Mouse (Mus musculus): ENCODE results near the gene Clic5. TPM values are rescaled to one million over a fixed set of nuclear protein-coding genes. Genes with fewer than 3 reads are reported as not detected.

The Clic5 gene
- polyA plus RNA-seq, 1 experiment from 2014 or later = 0.18 TPM

DNA sequence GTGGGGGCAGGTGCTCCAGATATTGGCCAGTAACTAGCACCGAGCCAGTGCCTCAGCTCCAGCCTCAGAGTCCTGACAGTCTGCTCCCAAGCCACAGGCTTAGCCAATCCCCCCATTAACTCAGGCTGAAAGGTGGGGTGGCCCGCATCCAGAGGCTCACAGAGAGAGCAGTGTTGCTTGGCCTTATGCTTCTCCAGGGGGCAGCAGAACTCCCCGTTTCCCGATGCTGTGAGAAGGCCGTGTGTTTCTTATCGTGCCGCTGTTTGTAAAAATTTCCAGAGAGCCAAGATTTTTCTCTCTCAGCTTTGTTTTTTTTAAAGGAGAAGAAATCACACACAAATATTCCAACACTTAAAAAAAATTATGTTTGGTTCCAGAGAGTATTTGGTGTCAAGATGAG is 56.2 kb downstream of the Clic5 start:
- peaks cover 3% of the 10 kb centered on the region for H3K9me3 ChIP-seq (ENCODE audit: control insufficient read depth, low read length)
- H3K27ac ChIP-seq (ENCODE audit: low read length) = no peak overlapping the region
- no peak for ATAC-seq
- no peak overlapping the region for H3K4me3 ChIP-seq (replicated peaks; ENCODE audit: low read length)
- H3K27me3 ChIP-seq (replicated peaks; ENCODE audit: control insufficient read depth, insufficient read depth, low read length) = no peaks in the 10 kb centered on the region
- H3K4me2 ChIP-seq (ENCODE audit: low read length) = no peak overlapping the region
- H3K4me1 ChIP-seq (replicated peaks; ENCODE audit: control insufficient read depth, insufficient read depth, low read length) = 0 out of 2 replicates have a peak, but pooled peaks cover 3% of the 10 kb centered on the region
- WGBS = 19% methylated on average over 7 of the region's 7 CpGs
- no peaks in the 10 kb centered on the region for H3K36me3 ChIP-seq (ENCODE audit: control insufficient read depth, insufficient read depth)
- H3K9ac ChIP-seq (replicated peaks; ENCODE audit: low read depth, low read length) = no peak overlapping the region

DNA sequence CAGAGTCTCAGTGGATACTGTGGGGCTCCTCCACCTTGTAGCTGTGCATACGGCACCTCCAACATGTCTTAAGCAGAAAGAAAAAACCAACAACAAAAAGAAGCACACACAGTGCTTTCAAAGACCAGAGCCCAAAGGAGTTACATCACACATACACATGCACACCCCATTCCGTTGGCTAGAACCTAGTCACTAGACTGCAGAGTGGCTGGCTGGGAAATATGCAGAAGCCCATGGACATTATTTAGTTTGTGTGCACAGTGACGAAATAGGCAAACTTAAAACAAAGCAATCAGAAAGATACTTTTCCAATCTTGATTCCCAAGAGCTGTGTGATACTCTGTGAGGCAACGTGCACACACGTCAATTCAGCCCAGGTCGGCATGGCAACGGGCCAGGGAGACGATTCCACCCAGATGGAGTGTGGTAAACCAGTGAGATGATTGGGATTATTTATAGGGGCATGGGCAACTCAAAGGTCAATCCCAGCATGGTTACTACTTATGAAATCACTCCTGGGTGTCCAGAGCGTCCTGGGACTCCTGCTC is 57.8 kb downstream of the Clic5 start:
- WGBS = 65% methylated on average over 9 of the region's 9 CpGs
- no peak overlapping the region for H3K4me2 ChIP-seq (ENCODE audit: low read length)
- no peak for ATAC-seq
- no peak overlapping the region for H3K9ac ChIP-seq (replicated peaks; ENCODE audit: low read depth, low read length)
- H3K4me1 ChIP-seq (replicated peaks; ENCODE audit: control insufficient read depth, insufficient read depth, low read length) = 0 out of 2 replicates have a peak, but pooled peaks cover 3% of the 10 kb centered on the region
- H3K4me3 ChIP-seq (replicated peaks; ENCODE audit: low read length) = no peak overlapping the region
- no peaks in the 10 kb centered on the region for H3K9me3 ChIP-seq (ENCODE audit: control insufficient read depth, low read length)
- no peaks in the 10 kb centered on the region for H3K27me3 ChIP-seq (replicated peaks; ENCODE audit: control insufficient read depth, insufficient read depth, low read length)
- no peak overlapping the region for H3K27ac ChIP-seq (ENCODE audit: low read length)
- no peaks in the 10 kb centered on the region for H3K36me3 ChIP-seq (ENCODE audit: control insufficient read depth, insufficient read depth)

DNA sequence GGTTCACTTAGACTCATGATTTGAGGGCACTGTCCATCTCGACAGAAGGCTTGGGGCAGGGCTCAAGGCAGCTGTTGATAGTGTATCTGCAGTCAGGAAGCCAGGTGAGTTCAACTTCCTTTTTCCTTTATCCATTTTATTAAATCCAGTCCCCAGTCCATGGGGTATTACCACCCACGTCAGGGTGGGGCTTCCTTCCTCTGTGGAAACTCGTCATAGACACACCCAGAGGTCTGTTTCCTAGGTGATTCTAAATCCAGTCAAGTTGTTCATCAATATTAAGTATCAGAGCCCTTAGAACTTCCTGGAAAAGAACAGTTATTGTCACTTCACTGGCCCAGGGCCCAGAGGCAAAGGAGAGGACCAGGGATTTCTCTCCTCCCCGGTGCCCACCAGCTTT is 61.2 kb downstream of the Clic5 start:
- H3K27ac ChIP-seq (ENCODE audit: low read length) = no peak overlapping the region
- H3K36me3 ChIP-seq (ENCODE audit: control insufficient read depth, insufficient read depth) = no peaks in the 10 kb centered on the region
- H3K4me1 ChIP-seq (replicated peaks; ENCODE audit: control insufficient read depth, insufficient read depth, low read length) = 0 out of 2 replicates have a peak, but pooled peaks cover 3% of the 10 kb centered on the region
- H3K4me2 ChIP-seq (ENCODE audit: low read length) = no peak overlapping the region
- H3K9ac ChIP-seq (replicated peaks; ENCODE audit: low read depth, low read length) = no peak overlapping the region
- H3K9me3 ChIP-seq (ENCODE audit: control insufficient read depth, low read length) = no peaks in the 10 kb centered on the region
- H3K27me3 ChIP-seq (replicated peaks; ENCODE audit: control insufficient read depth, insufficient read depth, low read length) = no peaks in the 10 kb centered on the region
- 81% methylated on average over 4 of the region's 4 CpGs for WGBS
- no peak for ATAC-seq
- H3K4me3 ChIP-seq (replicated peaks; ENCODE audit: low read length) = no peak overlapping the region

DNA sequence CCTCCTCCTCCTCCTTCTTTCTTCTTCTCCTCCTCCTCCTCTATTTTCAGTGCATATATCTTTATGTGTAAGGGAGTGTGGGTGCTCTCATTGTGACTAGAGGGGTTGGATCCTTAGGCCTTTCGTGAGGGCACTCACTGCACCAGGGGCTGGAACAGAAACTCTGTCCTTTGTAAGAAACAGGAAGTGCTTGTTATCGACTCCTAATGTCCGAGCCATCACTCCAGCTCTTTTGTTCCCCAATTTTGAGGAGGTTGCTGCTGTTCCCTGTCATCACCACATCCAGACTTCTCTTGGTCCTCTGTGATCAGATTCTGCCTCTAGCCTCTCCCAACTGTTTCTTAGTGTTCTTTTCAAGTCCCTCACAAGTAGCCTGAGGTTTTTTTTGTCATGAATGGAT is 64.3 kb downstream of the Clic5 start:
- 59% methylated on average over 3 of the region's 3 CpGs for WGBS
- H3K9me3 ChIP-seq (ENCODE audit: control insufficient read depth, low read length) = no peaks in the 10 kb centered on the region
- H3K27me3 ChIP-seq (replicated peaks; ENCODE audit: control insufficient read depth, insufficient read depth, low read length) = 0 out of 2 replicates have a peak, but pooled peaks cover 3% of the 10 kb centered on the region
- H3K27ac ChIP-seq (ENCODE audit: low read length) = no peak overlapping the region
- H3K4me1 ChIP-seq (replicated peaks; ENCODE audit: control insufficient read depth, insufficient read depth, low read length) = no peaks in the 10 kb centered on the region
- H3K4me2 ChIP-seq (ENCODE audit: low read length) = no peak overlapping the region
- no peak overlapping the region for H3K4me3 ChIP-seq (replicated peaks; ENCODE audit: low read length)
- no peaks in the 10 kb centered on the region for H3K36me3 ChIP-seq (ENCODE audit: control insufficient read depth, insufficient read depth)
- no peak overlapping the region for H3K9ac ChIP-seq (replicated peaks; ENCODE audit: low read depth, low read length)
- no peak for ATAC-seq

DNA sequence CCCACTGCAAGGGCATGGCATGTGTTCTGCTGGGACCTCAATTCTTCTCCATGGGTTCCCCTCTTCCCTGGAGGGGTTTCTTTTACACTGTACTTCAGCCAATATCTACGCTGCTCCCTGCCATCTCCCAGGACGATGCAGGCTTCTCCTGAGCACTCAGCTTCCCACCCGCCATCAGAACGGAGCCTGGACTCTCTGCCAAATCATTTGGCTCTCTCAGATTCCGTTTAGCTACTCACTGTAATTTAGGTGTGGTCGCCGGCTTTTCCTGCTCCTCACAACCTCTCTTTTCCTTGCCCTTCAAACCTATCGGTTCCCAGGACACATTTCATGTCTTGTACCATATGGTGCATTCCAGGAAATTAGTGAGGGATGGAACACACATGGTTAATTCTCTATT is 66.3 kb downstream of the Clic5 start:
- Histone ChIP-seq H3K4me1 (replicated peaks; ENCODE audit: control insufficient read depth, insufficient read depth, low read length) (no peaks in the 10 kb centered on the region), H3K4me3 (replicated peaks; ENCODE audit: low read length) (no peak overlapping the region), H3K27ac (ENCODE audit: low read length) (no peak overlapping the region), H3K4me2 (ENCODE audit: low read length) (no peak overlapping the region), H3K36me3 (ENCODE audit: control insufficient read depth, insufficient read depth) (no peaks in the 10 kb centered on the region), H3K9ac (replicated peaks; ENCODE audit: low read depth, low read length) (no peak overlapping the region), H3K27me3 (replicated peaks; ENCODE audit: control insufficient read depth, insufficient read depth, low read length) (0 out of 2 replicates have a peak, but pooled peaks cover 3% of the 10 kb centered on the region), H3K9me3 (ENCODE audit: control insufficient read depth, low read length) (no peaks in the 10 kb centered on the region)
- ATAC-seq = no peak
- WGBS = 56% methylated on average over 8 of the region's 8 CpGs

DNA sequence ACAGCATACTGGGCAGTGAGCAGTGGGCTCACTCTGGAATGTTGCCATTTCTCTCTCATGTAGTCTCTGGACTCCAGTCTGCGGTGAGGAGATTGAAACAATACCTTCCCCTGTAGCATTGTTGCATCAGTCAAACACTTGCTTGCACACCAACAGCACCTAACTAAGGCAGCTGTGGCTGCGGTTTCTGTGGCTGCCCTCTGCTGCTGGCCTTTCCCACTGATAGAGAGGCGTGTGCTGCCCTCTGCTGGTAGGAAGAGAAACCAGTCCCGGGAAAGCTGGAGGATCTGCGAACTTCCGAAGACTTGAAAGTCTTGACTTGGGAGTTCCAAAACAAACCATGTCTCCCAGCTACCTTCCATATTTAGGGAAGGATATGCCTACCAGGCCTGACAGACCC is 68.2 kb downstream of the Clic5 start:
- Histone ChIP-seq H3K36me3 (ENCODE audit: control insufficient read depth, insufficient read depth) (no peaks in the 10 kb centered on the region), H3K4me2 (ENCODE audit: low read length) (no peak overlapping the region), H3K4me3 (replicated peaks; ENCODE audit: low read length) (no peak overlapping the region), H3K9ac (replicated peaks; ENCODE audit: low read depth, low read length) (no peak overlapping the region), H3K27me3 (replicated peaks; ENCODE audit: control insufficient read depth, insufficient read depth, low read length) (peaks cover 6% of the 10 kb centered on the region; the same call in 1 of the 2 replicates), H3K27ac (ENCODE audit: low read length) (no peak overlapping the region), H3K4me1 (replicated peaks; ENCODE audit: control insufficient read depth, insufficient read depth, low read length) (no peaks in the 10 kb centered on the region), H3K9me3 (ENCODE audit: control insufficient read depth, low read length) (no peaks in the 10 kb centered on the region)
- ATAC-seq = peak; percentile 57; the same call in 1 of the 2 replicates
- 5% methylated on average over 6 of the region's 6 CpGs for WGBS

DNA sequence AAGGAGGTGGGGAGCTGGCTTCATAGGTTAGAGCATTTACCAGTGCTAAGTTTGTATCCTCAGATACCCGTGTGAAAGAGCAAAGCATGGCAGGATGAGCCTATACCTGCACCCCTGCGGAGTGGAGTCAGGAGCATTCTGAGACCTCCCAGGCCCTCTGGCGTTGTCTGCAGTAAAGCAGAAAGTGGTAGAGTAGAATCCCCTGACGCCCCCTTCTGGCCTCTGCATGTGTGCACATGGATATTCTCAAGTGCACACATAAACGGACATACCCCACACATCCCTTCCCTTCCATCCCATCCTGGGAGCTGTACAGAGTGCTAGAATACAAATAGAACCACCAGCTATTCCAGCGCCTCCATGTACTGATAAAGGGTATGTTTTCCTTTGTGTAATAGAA is 70.9 kb downstream of the Clic5 start:
- Histone ChIP-seq H3K4me3 (replicated peaks; ENCODE audit: low read length) (no peak overlapping the region), H3K4me1 (replicated peaks; ENCODE audit: control insufficient read depth, insufficient read depth, low read length) (no peaks in the 10 kb centered on the region), H3K9ac (replicated peaks; ENCODE audit: low read depth, low read length) (no peak overlapping the region), H3K9me3 (ENCODE audit: control insufficient read depth, low read length) (no peaks in the 10 kb centered on the region), H3K36me3 (ENCODE audit: control insufficient read depth, insufficient read depth) (no peaks in the 10 kb centered on the region), H3K4me2 (ENCODE audit: low read length) (no peak overlapping the region), H3K27ac (ENCODE audit: low read length) (no peak overlapping the region), H3K27me3 (replicated peaks; ENCODE audit: control insufficient read depth, insufficient read depth, low read length) (peaks cover 6% of the 10 kb centered on the region; the same call in 1 of the 2 replicates)
- 34% methylated on average over 6 of the region's 6 CpGs for WGBS
- no peak for ATAC-seq

DNA sequence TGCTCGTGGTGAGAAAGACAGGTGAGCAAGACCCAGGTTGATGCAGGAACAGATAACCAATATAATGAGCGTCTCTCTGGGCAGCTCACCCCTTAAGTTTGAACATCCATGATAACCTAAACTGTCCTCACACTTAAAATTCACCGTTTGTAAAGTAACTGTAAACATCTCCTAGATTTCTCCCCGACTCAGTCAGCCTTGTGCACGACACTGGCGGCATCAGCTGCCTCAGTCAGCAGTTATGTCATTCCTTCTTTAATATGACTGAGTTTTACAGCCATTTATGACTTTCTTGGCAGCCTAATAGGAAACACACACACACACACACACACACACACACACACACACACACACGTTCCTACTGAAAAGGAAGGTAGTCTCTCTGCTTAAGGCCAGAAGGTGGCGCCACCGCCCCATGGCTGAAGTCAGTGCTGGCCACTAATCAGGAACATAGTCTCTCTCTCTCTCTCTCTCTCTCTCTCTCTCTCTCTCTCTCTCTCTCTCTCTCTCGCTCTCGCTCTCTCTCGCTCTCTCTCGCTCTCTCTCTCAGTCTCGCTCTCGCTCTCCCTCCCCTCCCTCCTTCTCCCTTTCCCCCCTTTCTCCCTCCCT is 73.3 kb downstream of the Clic5 start:
- Histone ChIP-seq H3K9ac (replicated peaks; ENCODE audit: low read depth, low read length) (no peak overlapping the region), H3K9me3 (ENCODE audit: control insufficient read depth, low read length) (no peaks in the 10 kb centered on the region), H3K36me3 (ENCODE audit: control insufficient read depth, insufficient read depth) (no peaks in the 10 kb centered on the region), H3K4me3 (replicated peaks; ENCODE audit: low read length) (no peak overlapping the region), H3K27ac (ENCODE audit: low read length) (no peak overlapping the region), H3K4me1 (replicated peaks; ENCODE audit: control insufficient read depth, insufficient read depth, low read length) (no peaks in the 10 kb centered on the region), H3K27me3 (replicated peaks; ENCODE audit: control insufficient read depth, insufficient read depth, low read length) (peaks cover 3% of the 10 kb centered on the region; the same call in 1 of the 2 replicates), H3K4me2 (ENCODE audit: low read length) (no peak overlapping the region)
- WGBS = 29% methylated on average over 9 of the region's 15 CpGs
- ATAC-seq = peak; percentile 86

DNA sequence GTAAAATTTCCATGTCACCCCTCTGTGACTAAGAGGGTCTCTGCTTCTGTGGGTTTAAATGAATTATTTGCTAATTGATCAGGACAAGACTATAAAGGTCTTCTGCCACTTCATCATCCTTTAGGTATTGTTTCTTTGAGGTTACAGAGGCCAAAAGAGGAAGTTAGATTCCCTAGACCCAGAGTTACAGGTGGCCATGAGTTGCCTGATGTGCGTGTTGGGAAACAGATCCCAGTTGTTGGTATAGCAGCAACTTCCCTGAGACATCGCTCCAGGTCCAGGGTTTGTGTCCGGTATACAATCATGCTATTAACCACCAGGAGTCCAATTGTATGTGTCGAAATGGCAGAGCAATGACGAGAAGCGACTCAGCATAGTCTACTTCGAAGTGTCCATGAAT is 81.7 kb downstream of the Clic5 start:
- H3K4me3 ChIP-seq (replicated peaks; ENCODE audit: low read length) = no peak overlapping the region
- no peak overlapping the region for H3K27ac ChIP-seq (ENCODE audit: low read length)
- H3K4me1 ChIP-seq (replicated peaks; ENCODE audit: control insufficient read depth, insufficient read depth, low read length) = no peaks in the 10 kb centered on the region
- no peaks in the 10 kb centered on the region for H3K36me3 ChIP-seq (ENCODE audit: control insufficient read depth, insufficient read depth)
- ATAC-seq = no peak
- no peak overlapping the region for H3K4me2 ChIP-seq (ENCODE audit: low read length)
- no peak overlapping the region for H3K9ac ChIP-seq (replicated peaks; ENCODE audit: low read depth, low read length)
- no peaks in the 10 kb centered on the region for H3K27me3 ChIP-seq (replicated peaks; ENCODE audit: control insufficient read depth, insufficient read depth, low read length)
- 91% methylated on average over 7 of the region's 7 CpGs for WGBS
- no peaks in the 10 kb centered on the region for H3K9me3 ChIP-seq (ENCODE audit: control insufficient read depth, low read length)
